Mouse (Mus musculus): Measurements from ENCODE around the gene Plin4. TPM values are rescaled to one million over a fixed set of nuclear protein-coding genes. Genes with fewer than 3 reads are reported as not detected.
"Not testable (repeated sequence)": the region's sequence is repeated elsewhere in the genome, so short reads cannot be mapped to it uniquely, and the experiment has no call there.

Plin4 gene
- polyA plus RNA-seq, 1 experiment from 2014 or later, result 1.7 TPM

- 53% methylated on average over 4 of the region's 4 CpGs for WGBS
- no peaks in the 10 kb centered on the region for H3K9me3 ChIP-seq (replicated peaks; ENCODE audit: control insufficient read depth, low read length)
- no peak overlapping the region for H3K4me3 ChIP-seq (ENCODE audit: low read length)
- no peak overlapping the region for H3K27ac ChIP-seq (ENCODE audit: low read length)
- no peaks in the 10 kb centered on the region for H3K36me3 ChIP-seq (ENCODE audit: control insufficient read depth, insufficient read depth)
- H3K4me1 ChIP-seq (ENCODE audit: control insufficient read depth, insufficient read depth, low read length), result peaks cover 12% of the 10 kb centered on the region
- H3K27me3 ChIP-seq (ENCODE audit: control insufficient read depth, insufficient read depth, low read length), result no peaks in the 10 kb centered on the region
- H3K4me2 ChIP-seq (ENCODE audit: low read depth, low read length), result no peak overlapping the region
- no peak for ATAC-seq (replicated peaks; ENCODE audit: extremely low read depth, insufficient read depth, low FRiP score)
- H3K9ac ChIP-seq (ENCODE audit: low read length), result no peak overlapping the region
These were observed 968 bp upstream of the Plin4 start for GRCm38 (mm10) chr17:56110571-56110970.

- Histone ChIP-seq H3K4me3 (ENCODE audit: low read length) (no peak overlapping the region), H3K4me2 (ENCODE audit: low read depth, low read length) (peak overlapping the region; percentile 42; the same call in 1 of the 2 replicates), H3K27ac (ENCODE audit: low read length) (peak overlapping the region; percentile 73; the same call in 1 of the 2 replicates), H3K27me3 (ENCODE audit: control insufficient read depth, insufficient read depth, low read length) (no peaks in the 10 kb centered on the region), H3K36me3 (ENCODE audit: control insufficient read depth, insufficient read depth) (no peaks in the 10 kb centered on the region), H3K9me3 (replicated peaks; ENCODE audit: control insufficient read depth, low read length) (no peaks in the 10 kb centered on the region), H3K9ac (ENCODE audit: low read length) (peak overlapping the region; percentile 19; the same call in 1 of the 2 replicates), H3K4me1 (ENCODE audit: control insufficient read depth, insufficient read depth, low read length) (peaks cover 12% of the 10 kb centered on the region)
- 70% methylated on average over 6 of the region's 6 CpGs for WGBS
- ATAC-seq (replicated peaks; ENCODE audit: extremely low read depth, insufficient read depth, low FRiP score), result peak; percentile 52
These were observed 1.1 kb downstream of the Plin4 start for GRCm38 (mm10) chr17:56108334-56109044.

- H3K4me3 ChIP-seq (ENCODE audit: low read length), result no peak overlapping the region
- no peak overlapping the region for H3K9ac ChIP-seq (ENCODE audit: low read length)
- WGBS, result 78% methylated on average over 2 of the region's 2 CpGs
- H3K4me2 ChIP-seq (ENCODE audit: low read depth, low read length), result no peak overlapping the region
- H3K4me1 ChIP-seq (ENCODE audit: control insufficient read depth, insufficient read depth, low read length), result peaks cover 12% of the 10 kb centered on the region
- no peak for ATAC-seq (replicated peaks; ENCODE audit: extremely low read depth, insufficient read depth, low FRiP score)
- no peak overlapping the region for H3K27ac ChIP-seq (ENCODE audit: low read length)
- no peaks in the 10 kb centered on the region for H3K27me3 ChIP-seq (ENCODE audit: control insufficient read depth, insufficient read depth, low read length)
- H3K9me3 ChIP-seq (replicated peaks; ENCODE audit: control insufficient read depth, low read length), result no peaks in the 10 kb centered on the region
- no peaks in the 10 kb centered on the region; the same call in 1 of the 2 replicates for H3K36me3 ChIP-seq (ENCODE audit: control insufficient read depth, insufficient read depth)
These were observed 1.9 kb downstream of the Plin4 start for GRCm38 (mm10) chr17:56107736-56108135.

GRCm38 (mm10) chr17:56106981-56107380, 2.6 kb downstream of the Plin4 start:
- no peaks in the 10 kb centered on the region for H3K9me3 ChIP-seq (replicated peaks; ENCODE audit: control insufficient read depth, low read length)
- H3K4me3 ChIP-seq (ENCODE audit: low read length), result no peak overlapping the region
- H3K9ac ChIP-seq (ENCODE audit: low read length), result no peak overlapping the region
- H3K4me1 ChIP-seq (ENCODE audit: control insufficient read depth, insufficient read depth, low read length), result peaks cover 12% of the 10 kb centered on the region
- WGBS, result 69% methylated on average over 4 of the region's 4 CpGs
- H3K27ac ChIP-seq (ENCODE audit: low read length), result no peak overlapping the region
- H3K4me2 ChIP-seq (ENCODE audit: low read depth, low read length), result no peak overlapping the region
- H3K27me3 ChIP-seq (ENCODE audit: control insufficient read depth, insufficient read depth, low read length), result no peaks in the 10 kb centered on the region
- ATAC-seq (replicated peaks; ENCODE audit: extremely low read depth, insufficient read depth, low FRiP score), result no peak
- H3K36me3 ChIP-seq (ENCODE audit: control insufficient read depth, insufficient read depth), result peaks cover 3% of the 10 kb centered on the region

GRCm38 (mm10) chr17:56106436-56106835, 3.2 kb downstream of the Plin4 start:
- H3K4me3 ChIP-seq (ENCODE audit: low read length); ATAC-seq (replicated peaks; ENCODE audit: extremely low read depth, insufficient read depth, low FRiP score); H3K9me3 ChIP-seq (replicated peaks; ENCODE audit: control insufficient read depth, low read length); H3K9ac ChIP-seq (ENCODE audit: low read length); H3K27me3 ChIP-seq (ENCODE audit: control insufficient read depth, insufficient read depth, low read length); H3K4me2 ChIP-seq (ENCODE audit: low read depth, low read length); H3K27ac ChIP-seq (ENCODE audit: low read length); H3K36me3 ChIP-seq (ENCODE audit: control insufficient read depth, insufficient read depth): not testable (repeated sequence)
- H3K4me1 ChIP-seq (ENCODE audit: control insufficient read depth, insufficient read depth, low read length), result peaks cover 12% of the 10 kb centered on the region
- whole genome bisulfite sequencing, result 92% methylated on average over 4 of the region's 4 CpGs

- H3K27me3 ChIP-seq (ENCODE audit: control insufficient read depth, insufficient read depth, low read length); H3K9me3 ChIP-seq (replicated peaks; ENCODE audit: control insufficient read depth, low read length); H3K27ac ChIP-seq (ENCODE audit: low read length); ATAC-seq (replicated peaks; ENCODE audit: extremely low read depth, insufficient read depth, low FRiP score); H3K4me3 ChIP-seq (ENCODE audit: low read length); H3K4me2 ChIP-seq (ENCODE audit: low read depth, low read length); H3K9ac ChIP-seq (ENCODE audit: low read length): not testable (repeated sequence)
- Histone ChIP-seq H3K36me3 (ENCODE audit: control insufficient read depth, insufficient read depth) (peaks cover 17% of the 10 kb centered on the region), H3K4me1 (ENCODE audit: control insufficient read depth, insufficient read depth, low read length) (peaks cover 11% of the 10 kb centered on the region)
- 88% methylated on average over 2 of the region's 5 CpGs for WGBS
These were observed 4.8 kb downstream of the Plin4 start for GRCm38 (mm10) chr17:56104821-56105220.

- H3K4me3 ChIP-seq (ENCODE audit: low read length), result no peak overlapping the region
- WGBS, result 94% methylated on average over 8 of the region's 8 CpGs
- no peak overlapping the region for H3K9ac ChIP-seq (ENCODE audit: low read length)
- no peaks in the 10 kb centered on the region for H3K27me3 ChIP-seq (ENCODE audit: control insufficient read depth, insufficient read depth, low read length)
- H3K4me1 ChIP-seq (ENCODE audit: control insufficient read depth, insufficient read depth, low read length), result peaks cover 5% of the 10 kb centered on the region
- H3K9me3 ChIP-seq (replicated peaks; ENCODE audit: control insufficient read depth, low read length), result no peaks in the 10 kb centered on the region
- no peak for ATAC-seq (replicated peaks; ENCODE audit: extremely low read depth, insufficient read depth, low FRiP score)
- H3K36me3 ChIP-seq (ENCODE audit: control insufficient read depth, insufficient read depth), result peaks cover 26% of the 10 kb centered on the region
- no peak overlapping the region for H3K27ac ChIP-seq (ENCODE audit: low read length)
- H3K4me2 ChIP-seq (ENCODE audit: low read depth, low read length), result no peak overlapping the region
These were observed 5.9 kb downstream of the Plin4 start for GRCm38 (mm10) chr17:56103465-56104285.

- H3K9me3 ChIP-seq (replicated peaks; ENCODE audit: control insufficient read depth, low read length), result no peaks in the 10 kb centered on the region
- no peak overlapping the region for H3K27ac ChIP-seq (ENCODE audit: low read length)
- H3K4me1 ChIP-seq (ENCODE audit: control insufficient read depth, insufficient read depth, low read length), result no peaks in the 10 kb centered on the region
- H3K36me3 ChIP-seq (ENCODE audit: control insufficient read depth, insufficient read depth), result peaks cover 32% of the 10 kb centered on the region
- 92% methylated on average over 9 of the region's 9 CpGs for WGBS
- ATAC-seq (replicated peaks; ENCODE audit: extremely low read depth, insufficient read depth, low FRiP score), result no peak
- no peak overlapping the region for H3K4me2 ChIP-seq (ENCODE audit: low read depth, low read length)
- no peak overlapping the region for H3K4me3 ChIP-seq (ENCODE audit: low read length)
- no peak overlapping the region for H3K9ac ChIP-seq (ENCODE audit: low read length)
- no peaks in the 10 kb centered on the region for H3K27me3 ChIP-seq (ENCODE audit: control insufficient read depth, insufficient read depth, low read length)
These were observed 6.7 kb downstream of the Plin4 start for GRCm38 (mm10) chr17:56102927-56103326.

GRCm38 (mm10) chr17:56102158-56102557, 7.4 kb downstream of the Plin4 start:
- Histone ChIP-seq H3K36me3 (ENCODE audit: control insufficient read depth, insufficient read depth) (peaks cover 35% of the 10 kb centered on the region), H3K4me3 (ENCODE audit: low read length) (no peak overlapping the region), H3K4me1 (ENCODE audit: control insufficient read depth, insufficient read depth, low read length) (no peaks in the 10 kb centered on the region), H3K27me3 (ENCODE audit: control insufficient read depth, insufficient read depth, low read length) (no peaks in the 10 kb centered on the region), H3K9ac (ENCODE audit: low read length) (no peak overlapping the region), H3K4me2 (ENCODE audit: low read depth, low read length) (no peak overlapping the region), H3K27ac (ENCODE audit: low read length) (no peak overlapping the region), H3K9me3 (replicated peaks; ENCODE audit: control insufficient read depth, low read length) (no peaks in the 10 kb centered on the region)
- 93% methylated on average over 5 of the region's 5 CpGs for WGBS
- ATAC-seq (replicated peaks; ENCODE audit: extremely low read depth, insufficient read depth, low FRiP score), result no peak
